Mouse (Mus musculus): Measurements from ENCODE around the gene Sgms1.

The Sgms1 gene

GRCm38 (mm10) chr19:32214905-32215806 lies 174.4 kb downstream of the Sgms1 start:
- in situ Hi-C loops (cut with MboI, MseI), result no loop called here

- in situ Hi-C loops (cut with MboI, MseI), result no loop called here
These were observed 175.9 kb downstream of the Sgms1 start for GRCm38 (mm10) chr19:32213577-32213976.

GRCm38 (mm10) chr19:32211293-32211585 lies 178.3 kb downstream of the Sgms1 start:
- in situ Hi-C loops (cut with MboI, MseI), result no loop called here

- in situ Hi-C loops (cut with MboI, MseI), result no loop called here
These were observed 178.8 kb downstream of the Sgms1 start for GRCm38 (mm10) chr19:32210450-32211292.

- in situ Hi-C loops (cut with MboI, MseI), result no loop called here
These were observed 179.4 kb downstream of the Sgms1 start for GRCm38 (mm10) chr19:32210099-32210449.

GRCm38 (mm10) chr19:32202131-32203114 lies 187.1 kb downstream of the Sgms1 start:
- in situ Hi-C loops (cut with MboI, MseI), result loop anchor here (5.0 kb wide), 1 partner anchor 45 kb away; no protein-coding TSS in a partner anchor

GRCm38 (mm10) chr19:32199861-32200574 lies 189.5 kb downstream of the Sgms1 start:
- in situ Hi-C loops (cut with MboI, MseI), result loop anchor here (5.0 kb wide), 1 partner anchor 47 kb away; no protein-coding TSS in a partner anchor

GRCm38 (mm10) chr19:32199133-32199532 lies 190.4 kb downstream of the Sgms1 start:
- in situ Hi-C loops (cut with MboI, MseI), result no loop called here

- in situ Hi-C loops (cut with MboI, MseI), result no loop called here
These were observed 190.9 kb downstream of the Sgms1 start for GRCm38 (mm10) chr19:32198494-32199106.

GRCm38 (mm10) chr19:32196976-32197819 lies 192.3 kb downstream of the Sgms1 start:
- in situ Hi-C loops (cut with MboI, MseI), result no loop called here

- in situ Hi-C loops (cut with MboI, MseI), result no loop called here
These were observed 193.3 kb downstream of the Sgms1 start for GRCm38 (mm10) chr19:32196222-32196621.

- in situ Hi-C loops (cut with MboI, MseI), result no loop called here
These were observed 194.7 kb downstream of the Sgms1 start for GRCm38 (mm10) chr19:32194863-32195262.

- in situ Hi-C loops (cut with MboI, MseI), result no loop called here
These were observed 195.4 kb downstream of the Sgms1 start for GRCm38 (mm10) chr19:32194074-32194473.

GRCm38 (mm10) chr19:32191596-32191995 lies 197.9 kb downstream of the Sgms1 start:
- in situ Hi-C loops (cut with MboI, MseI), result no loop called here

- in situ Hi-C loops (cut with MboI, MseI), result loop anchor here (5.0 kb wide), 1 partner anchor 77 kb away; no protein-coding TSS in a partner anchor
These were observed 199.6 kb downstream of the Sgms1 start for GRCm38 (mm10) chr19:32189961-32190360.

- in situ Hi-C loops (cut with MboI, MseI), result loop anchor here (5.0 kb wide), 1 partner anchor 78 kb away; no protein-coding TSS in a partner anchor
These were observed 200.5 kb downstream of the Sgms1 start for GRCm38 (mm10) chr19:32189036-32189436.

GRCm38 (mm10) chr19:32186594-32187092 lies 202.9 kb downstream of the Sgms1 start:
- in situ Hi-C loops (cut with MboI, MseI), result loop anchor here (5.0 kb wide), 1 partner anchor 81 kb away; no protein-coding TSS in a partner anchor

GRCm38 (mm10) chr19:32183005-32183404 lies 206.5 kb downstream of the Sgms1 start:
- in situ Hi-C loops (cut with MboI, MseI), result no loop called here

GRCm38 (mm10) chr19:32182471-32182870 lies 207.0 kb downstream of the Sgms1 start:
- in situ Hi-C loops (cut with MboI, MseI), result no loop called here

All from T-helper 1 cell (primary cell).